Mouse (Mus musculus): ENCODE data around the gene Tnni3k. TPM values are rescaled to one million over a fixed set of nuclear protein-coding genes. Genes with fewer than 3 reads are reported as not detected.

Tnni3k gene
- polyA plus RNA-seq, 1 experiment from 2014 or later, result not detected

DNA sequence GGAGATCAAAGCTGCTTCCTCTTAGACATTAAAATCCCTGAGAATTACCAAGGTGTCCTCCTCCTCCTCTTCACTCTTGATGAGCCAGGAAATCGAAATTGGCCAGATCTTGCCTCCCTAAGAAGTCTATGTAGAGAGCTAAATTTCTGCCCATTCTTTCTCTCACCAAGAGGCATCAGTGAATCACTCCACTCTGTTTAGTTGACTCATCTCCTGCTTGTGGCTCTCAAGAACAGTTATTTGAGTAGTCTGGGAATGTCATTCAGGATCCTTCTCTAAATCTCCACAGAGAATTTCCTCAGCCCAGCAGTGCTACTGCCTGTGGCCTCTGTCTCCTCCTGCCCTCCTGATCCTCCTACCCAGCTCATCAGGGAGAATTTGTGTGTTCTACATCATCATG lies 139.6 kb downstream of the Tnni3k start:
- no peaks in the 10 kb centered on the region for H3K9me3 ChIP-seq (ENCODE audit: control insufficient read depth, low read depth, low read length)
- WGBS, result 62% methylated on average over 1 of the region's 1 CpGs
- H3K27ac ChIP-seq (ENCODE audit: low read length), result no peak overlapping the region
- H3K27me3 ChIP-seq (ENCODE audit: control insufficient read depth, insufficient read depth, low read length), result no peaks in the 10 kb centered on the region
- H3K36me3 ChIP-seq (ENCODE audit: control insufficient read depth, insufficient read depth, low read length), result no peaks in the 10 kb centered on the region
- H3K4me2 ChIP-seq (replicated peaks; ENCODE audit: low read depth, low read length), result no peak overlapping the region
- no peak for ATAC-seq (ENCODE audit: insufficient number of reproducible peaks, insufficient read depth, low FRiP score, low read depth)
- no peaks in the 10 kb centered on the region for H3K4me1 ChIP-seq (ENCODE audit: control insufficient read depth, insufficient read depth, low read length)
- no peak overlapping the region for H3K9ac ChIP-seq (replicated peaks; ENCODE audit: low read depth, low read length)
- no peak overlapping the region for H3K4me3 ChIP-seq (ENCODE audit: low read depth, low read length)

DNA sequence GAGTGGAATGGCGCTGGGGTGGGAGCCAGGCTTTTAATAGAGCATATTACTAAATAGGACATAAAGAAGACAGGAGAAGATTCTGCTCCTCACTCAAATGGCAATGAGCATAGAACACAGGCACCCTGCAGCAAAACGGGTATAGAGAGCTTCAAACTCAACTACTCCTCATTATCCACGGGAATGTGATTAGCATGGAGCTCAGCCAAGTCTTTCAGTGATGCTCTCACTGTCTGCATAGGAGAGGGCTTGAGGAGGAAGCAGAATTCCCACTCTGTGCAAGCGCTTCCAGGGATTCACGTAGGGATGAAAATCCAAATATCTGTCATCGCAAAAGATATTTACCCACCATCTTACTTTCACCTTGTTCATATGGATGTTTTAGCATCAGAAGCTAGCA lies 141.6 kb downstream of the Tnni3k start:
- H3K9ac ChIP-seq (replicated peaks; ENCODE audit: low read depth, low read length), result no peak overlapping the region
- no peak overlapping the region for H3K27ac ChIP-seq (ENCODE audit: low read length)
- no peak for ATAC-seq (ENCODE audit: insufficient number of reproducible peaks, insufficient read depth, low FRiP score, low read depth)
- no peaks in the 10 kb centered on the region for H3K4me1 ChIP-seq (ENCODE audit: control insufficient read depth, insufficient read depth, low read length)
- H3K4me2 ChIP-seq (replicated peaks; ENCODE audit: low read depth, low read length), result no peak overlapping the region
- no peaks in the 10 kb centered on the region for H3K27me3 ChIP-seq (ENCODE audit: control insufficient read depth, insufficient read depth, low read length)
- H3K9me3 ChIP-seq (ENCODE audit: control insufficient read depth, low read depth, low read length), result no peaks in the 10 kb centered on the region
- H3K36me3 ChIP-seq (ENCODE audit: control insufficient read depth, insufficient read depth, low read length), result no peaks in the 10 kb centered on the region
- no peak overlapping the region for H3K4me3 ChIP-seq (ENCODE audit: low read depth, low read length)
- 69% methylated on average over 6 of the region's 6 CpGs for WGBS

DNA sequence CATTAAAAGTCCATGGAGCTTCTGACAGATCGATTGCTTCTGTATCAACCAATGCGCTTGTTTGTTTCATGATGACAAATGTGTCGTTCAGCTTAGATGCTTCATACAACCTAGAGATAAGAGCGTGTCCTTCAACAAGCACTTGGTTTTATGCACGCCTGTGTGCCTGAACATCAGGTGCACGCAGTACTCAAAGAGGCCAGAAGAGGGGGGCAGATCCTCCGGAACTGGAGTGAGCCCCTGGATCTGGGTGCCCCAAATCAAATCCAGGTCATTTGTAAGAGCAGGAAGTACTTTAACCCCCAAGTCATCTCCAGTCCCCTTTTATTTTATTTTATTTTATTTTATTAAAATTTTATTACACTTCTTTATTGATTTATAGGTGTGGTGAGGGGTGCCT lies 158.5 kb downstream of the Tnni3k start:
- no peak overlapping the region for H3K4me3 ChIP-seq (ENCODE audit: low read depth, low read length)
- no peaks in the 10 kb centered on the region for H3K36me3 ChIP-seq (ENCODE audit: control insufficient read depth, insufficient read depth, low read length)
- no peak overlapping the region for H3K27ac ChIP-seq (ENCODE audit: low read length)
- no peaks in the 10 kb centered on the region for H3K4me1 ChIP-seq (ENCODE audit: control insufficient read depth, insufficient read depth, low read length)
- no peak overlapping the region for H3K9ac ChIP-seq (replicated peaks; ENCODE audit: low read depth, low read length)
- H3K9me3 ChIP-seq (ENCODE audit: control insufficient read depth, low read depth, low read length), result no peaks in the 10 kb centered on the region
- H3K27me3 ChIP-seq (ENCODE audit: control insufficient read depth, insufficient read depth, low read length), result no peaks in the 10 kb centered on the region
- WGBS, result 63% methylated on average over 7 of the region's 7 CpGs
- no peak for ATAC-seq (ENCODE audit: insufficient number of reproducible peaks, insufficient read depth, low FRiP score, low read depth)
- no peak overlapping the region for H3K4me2 ChIP-seq (replicated peaks; ENCODE audit: low read depth, low read length)

DNA sequence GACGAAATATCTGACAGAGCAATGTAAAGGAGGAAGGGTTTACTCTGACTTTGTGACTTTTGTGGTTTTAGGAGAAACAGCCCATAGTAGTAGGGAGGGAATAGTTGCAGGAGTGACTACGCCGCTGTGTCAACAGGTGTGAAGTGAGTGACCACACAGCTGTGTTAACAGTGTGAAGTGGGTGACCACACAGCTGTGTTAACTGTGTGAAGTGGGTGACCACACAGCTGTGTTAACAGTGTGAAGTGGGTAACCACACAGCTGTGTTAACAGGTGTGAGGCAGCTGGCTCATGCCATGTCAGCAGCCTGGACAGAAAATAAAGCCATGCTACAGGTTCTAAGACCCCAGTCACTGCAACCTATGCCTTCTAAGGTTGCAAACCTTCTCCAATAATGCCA lies 162.0 kb downstream of the Tnni3k start:
- Histone ChIP-seq H3K4me3 (ENCODE audit: low read depth, low read length) (no peak overlapping the region), H3K36me3 (ENCODE audit: control insufficient read depth, insufficient read depth, low read length) (no peaks in the 10 kb centered on the region), H3K27me3 (ENCODE audit: control insufficient read depth, insufficient read depth, low read length) (no peaks in the 10 kb centered on the region), H3K27ac (ENCODE audit: low read length) (no peak overlapping the region), H3K4me2 (replicated peaks; ENCODE audit: low read depth, low read length) (no peak overlapping the region), H3K9ac (replicated peaks; ENCODE audit: low read depth, low read length) (no peak overlapping the region), H3K9me3 (ENCODE audit: control insufficient read depth, low read depth, low read length) (no peaks in the 10 kb centered on the region), H3K4me1 (ENCODE audit: control insufficient read depth, insufficient read depth, low read length) (no peaks in the 10 kb centered on the region)
- WGBS, result 76% methylated on average over 3 of the region's 3 CpGs
- no peak for ATAC-seq (ENCODE audit: insufficient number of reproducible peaks, insufficient read depth, low FRiP score, low read depth)

DNA sequence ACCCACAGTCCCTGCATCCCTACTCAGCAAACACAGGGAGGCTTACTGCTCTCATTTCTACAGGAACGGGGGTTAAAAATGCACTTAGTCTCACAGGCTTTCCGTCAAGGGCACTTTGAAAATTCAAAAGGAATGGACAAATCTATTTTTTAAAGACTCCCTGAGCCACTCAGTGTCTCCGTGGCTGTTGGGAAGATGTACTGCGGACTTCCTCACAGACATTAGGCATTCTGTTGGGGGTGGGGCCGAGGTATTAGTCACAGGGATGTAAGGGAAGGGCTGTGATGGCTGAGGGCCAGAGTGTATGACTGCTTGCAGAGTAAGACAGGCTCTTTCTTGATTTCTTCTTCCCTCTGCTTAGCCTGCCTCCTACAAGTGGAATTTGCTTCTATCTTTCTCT lies 169.8 kb downstream of the Tnni3k start:
- no peak overlapping the region for H3K9ac ChIP-seq (replicated peaks; ENCODE audit: low read depth, low read length)
- WGBS, result 17% methylated on average over 5 of the region's 5 CpGs
- no peaks in the 10 kb centered on the region for H3K9me3 ChIP-seq (ENCODE audit: control insufficient read depth, low read depth, low read length)
- no peak overlapping the region for H3K27ac ChIP-seq (ENCODE audit: low read length)
- no peak overlapping the region for H3K4me3 ChIP-seq (ENCODE audit: low read depth, low read length)
- H3K27me3 ChIP-seq (ENCODE audit: control insufficient read depth, insufficient read depth, low read length), result no peaks in the 10 kb centered on the region
- no peak overlapping the region for H3K4me2 ChIP-seq (replicated peaks; ENCODE audit: low read depth, low read length)
- H3K36me3 ChIP-seq (ENCODE audit: control insufficient read depth, insufficient read depth, low read length), result no peaks in the 10 kb centered on the region
- H3K4me1 ChIP-seq (ENCODE audit: control insufficient read depth, insufficient read depth, low read length), result no peaks in the 10 kb centered on the region
- ATAC-seq (ENCODE audit: insufficient number of reproducible peaks, insufficient read depth, low FRiP score, low read depth), result peak; percentile 47; the same call in 1 of the 2 replicates

DNA sequence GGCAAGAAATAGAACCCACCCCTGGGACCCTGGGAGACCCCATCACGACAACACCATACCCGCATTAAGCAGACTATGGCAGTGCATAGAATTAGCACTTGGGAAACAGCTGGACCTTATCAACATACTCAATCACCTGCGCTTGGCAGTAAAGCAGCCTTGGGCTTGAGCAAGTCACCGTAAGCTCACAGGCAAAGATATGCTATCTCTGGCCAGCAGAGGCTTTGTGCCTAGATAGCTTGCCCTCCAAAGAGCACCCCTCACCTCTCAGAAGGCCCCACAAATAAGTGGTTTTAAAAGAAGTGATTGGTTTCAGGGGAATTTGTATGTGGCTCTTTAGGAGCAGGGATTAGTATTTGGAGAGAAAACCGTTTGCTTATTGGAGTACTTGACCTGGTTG lies 170.2 kb downstream of the Tnni3k start:
- Histone ChIP-seq H3K9ac (replicated peaks; ENCODE audit: low read depth, low read length) (no peak overlapping the region), H3K4me1 (ENCODE audit: control insufficient read depth, insufficient read depth, low read length) (no peaks in the 10 kb centered on the region), H3K4me3 (ENCODE audit: low read depth, low read length) (no peak overlapping the region), H3K9me3 (ENCODE audit: control insufficient read depth, low read depth, low read length) (no peaks in the 10 kb centered on the region), H3K27me3 (ENCODE audit: control insufficient read depth, insufficient read depth, low read length) (no peaks in the 10 kb centered on the region), H3K27ac (ENCODE audit: low read length) (no peak overlapping the region), H3K36me3 (ENCODE audit: control insufficient read depth, insufficient read depth, low read length) (no peaks in the 10 kb centered on the region), H3K4me2 (replicated peaks; ENCODE audit: low read depth, low read length) (no peak overlapping the region)
- no peak for ATAC-seq (ENCODE audit: insufficient number of reproducible peaks, insufficient read depth, low FRiP score, low read depth)
- 11% methylated on average over 5 of the region's 5 CpGs for WGBS

DNA sequence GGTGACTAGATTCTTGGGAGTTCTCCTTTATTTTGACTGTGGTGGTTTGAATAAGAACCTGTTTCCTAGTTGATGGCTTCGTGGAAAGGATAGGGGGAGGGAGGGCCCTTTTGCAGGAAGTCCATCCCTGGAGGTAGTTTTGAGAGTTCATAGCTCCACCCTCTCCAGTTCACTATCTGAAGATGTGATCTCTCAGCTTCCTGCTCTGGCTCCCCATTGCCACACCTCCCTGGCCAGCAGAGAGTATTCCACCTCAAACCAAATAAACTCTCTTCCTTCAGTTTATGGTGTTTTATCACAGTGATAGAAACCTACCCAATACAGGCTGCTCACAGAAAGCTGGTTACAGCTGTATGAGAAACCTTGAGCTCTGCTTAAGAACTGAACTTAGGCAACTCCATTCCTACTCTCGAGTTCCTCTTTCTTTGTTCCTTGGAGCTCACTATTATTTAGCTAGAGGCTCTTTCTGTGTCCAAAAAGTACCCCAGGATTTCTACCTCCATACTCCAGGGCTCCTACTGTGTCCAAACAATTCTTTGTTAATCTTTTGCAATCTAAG lies 173.7 kb downstream of the Tnni3k start:
- no peak overlapping the region for H3K27ac ChIP-seq (ENCODE audit: low read length)
- WGBS, result 63% methylated on average over 2 of the region's 2 CpGs
- no peaks in the 10 kb centered on the region for H3K27me3 ChIP-seq (ENCODE audit: control insufficient read depth, insufficient read depth, low read length)
- H3K36me3 ChIP-seq (ENCODE audit: control insufficient read depth, insufficient read depth, low read length), result no peaks in the 10 kb centered on the region
- no peak overlapping the region for H3K4me2 ChIP-seq (replicated peaks; ENCODE audit: low read depth, low read length)
- no peaks in the 10 kb centered on the region for H3K4me1 ChIP-seq (ENCODE audit: control insufficient read depth, insufficient read depth, low read length)
- no peak overlapping the region for H3K9ac ChIP-seq (replicated peaks; ENCODE audit: low read depth, low read length)
- H3K9me3 ChIP-seq (ENCODE audit: control insufficient read depth, low read depth, low read length), result no peaks in the 10 kb centered on the region
- no peak overlapping the region for H3K4me3 ChIP-seq (ENCODE audit: low read depth, low read length)
- no peak for ATAC-seq (ENCODE audit: insufficient number of reproducible peaks, insufficient read depth, low FRiP score, low read depth)

DNA sequence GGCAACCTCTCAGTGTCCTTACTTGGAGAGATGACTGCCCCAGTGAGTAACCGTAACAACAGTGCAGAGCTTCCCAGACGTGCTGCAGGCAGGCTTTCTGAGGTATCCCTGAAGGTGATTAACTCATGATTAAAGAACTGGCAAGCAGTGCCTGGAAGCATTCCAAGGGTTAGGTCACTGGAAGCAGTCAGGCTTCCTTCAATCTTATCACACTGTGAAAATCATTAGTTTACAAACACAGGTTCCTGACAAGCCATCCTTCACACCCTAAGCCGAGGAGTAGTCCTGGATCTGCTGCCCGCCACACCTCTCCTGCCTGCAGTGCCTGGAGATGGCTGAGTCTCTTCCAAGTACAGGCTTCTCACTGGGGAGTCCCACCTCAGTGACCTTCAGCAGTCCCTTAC lies 174.7 kb downstream of the Tnni3k start:
- WGBS, result 22% methylated on average over 4 of the region's 4 CpGs
- no peaks in the 10 kb centered on the region for H3K36me3 ChIP-seq (ENCODE audit: control insufficient read depth, insufficient read depth, low read length)
- no peak overlapping the region for H3K4me3 ChIP-seq (ENCODE audit: low read depth, low read length)
- ATAC-seq (ENCODE audit: insufficient number of reproducible peaks, insufficient read depth, low FRiP score, low read depth), result peak; percentile 51
- H3K4me2 ChIP-seq (replicated peaks; ENCODE audit: low read depth, low read length), result no peak overlapping the region
- H3K9me3 ChIP-seq (ENCODE audit: control insufficient read depth, low read depth, low read length), result no peaks in the 10 kb centered on the region
- no peaks in the 10 kb centered on the region for H3K4me1 ChIP-seq (ENCODE audit: control insufficient read depth, insufficient read depth, low read length)
- no peak overlapping the region for H3K9ac ChIP-seq (replicated peaks; ENCODE audit: low read depth, low read length)
- no peak overlapping the region for H3K27ac ChIP-seq (ENCODE audit: low read length)
- H3K27me3 ChIP-seq (ENCODE audit: control insufficient read depth, insufficient read depth, low read length), result no peaks in the 10 kb centered on the region

DNA sequence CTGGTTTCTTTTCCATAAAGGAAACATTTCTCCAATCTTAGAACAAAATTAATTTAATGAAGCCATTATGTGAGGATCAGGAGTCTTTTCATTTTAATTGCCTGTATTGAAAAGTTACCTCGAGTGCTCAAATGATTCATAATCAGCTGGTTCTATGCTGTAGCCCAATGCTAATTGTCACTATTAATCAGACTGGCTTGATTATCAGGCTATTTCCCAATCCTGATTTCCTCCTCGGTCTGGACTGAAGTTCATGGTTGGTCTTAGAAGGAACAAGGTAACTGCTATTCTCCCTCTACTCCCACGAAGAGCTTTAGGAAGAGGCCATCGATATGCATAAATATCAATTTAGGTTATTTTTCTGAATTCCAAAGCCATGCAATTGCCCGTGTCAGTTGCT lies 175.1 kb downstream of the Tnni3k start:
- ATAC-seq (ENCODE audit: insufficient number of reproducible peaks, insufficient read depth, low FRiP score, low read depth), result no peak
- no peaks in the 10 kb centered on the region for H3K9me3 ChIP-seq (ENCODE audit: control insufficient read depth, low read depth, low read length)
- WGBS, result 62% methylated on average over 5 of the region's 5 CpGs
- H3K27ac ChIP-seq (ENCODE audit: low read length), result no peak overlapping the region
- H3K27me3 ChIP-seq (ENCODE audit: control insufficient read depth, insufficient read depth, low read length), result no peaks in the 10 kb centered on the region
- no peak overlapping the region for H3K4me3 ChIP-seq (ENCODE audit: low read depth, low read length)
- no peaks in the 10 kb centered on the region for H3K4me1 ChIP-seq (ENCODE audit: control insufficient read depth, insufficient read depth, low read length)
- H3K36me3 ChIP-seq (ENCODE audit: control insufficient read depth, insufficient read depth, low read length), result no peaks in the 10 kb centered on the region
- no peak overlapping the region for H3K9ac ChIP-seq (replicated peaks; ENCODE audit: low read depth, low read length)
- H3K4me2 ChIP-seq (replicated peaks; ENCODE audit: low read depth, low read length), result no peak overlapping the region

Measured in stomach, embryonic 14.5 days (tissue).